Mouse (Mus musculus): ENCODE results near the gene H2-M2.
"Not testable (repeated sequence)": the region's sequence is repeated elsewhere in the genome, so short reads cannot be mapped to it uniquely, and the experiment has no call there.

H2-M2 gene

GRCm38 (mm10) chr17:37483452-37483851, at the start of gene H2-M2:
TSS of gene H2-M2 (minus strand) at chr17:37483552.
- DNase-seq (ENCODE audit: low spot score), result no peak

- not testable (repeated sequence) for DNase-seq (ENCODE audit: low spot score)
Observed at GRCm38 (mm10) chr17:37525427-37525826, 42.1 kb upstream of the H2-M2 start.

- DNase-seq (ENCODE audit: low spot score), result not testable (repeated sequence)
Observed at GRCm38 (mm10) chr17:37524612-37525011, 41.3 kb upstream of the H2-M2 start.

GRCm38 (mm10) chr17:37507730-37508129, 24.4 kb upstream of the H2-M2 start, which contains the start of gene Olfr111:
TSS of gene Olfr111 (plus strand) at chr17:37508030.
- DNase-seq (ENCODE audit: low spot score), result no peak

- DNase-seq (ENCODE audit: low spot score), result no peak
Observed at GRCm38 (mm10) chr17:37491930-37492518, 8.7 kb upstream of the H2-M2 start, which contains the start of gene Olfr110. TSS of gene Olfr110 (plus strand) at chr17:37492468.

- no peak for DNase-seq (ENCODE audit: low spot score)
Observed at GRCm38 (mm10) chr17:37458616-37459015, 24.7 kb downstream of the H2-M2 start, which contains the start of gene Olfr109. TSS of gene Olfr109 (plus strand) at chr17:37458916.

- DNase-seq (ENCODE audit: low spot score), result no peak
Observed at GRCm38 (mm10) chr17:37445180-37445579, 38.2 kb downstream of the H2-M2 start, which contains the start of gene Olfr108. TSS of gene Olfr108 (plus strand) at chr17:37445480.

All from testis, postnatal 14 days (tissue).